Mouse (Mus musculus) hindbrain, embryonic 14.5 days (tissue): ENCODE results near the gene Plac1. TPM values are rescaled to one million over a fixed set of nuclear protein-coding genes. Genes with fewer than 3 reads are reported as not detected.

Source experiments
- ATAC-seq: fragments of 200-750 bp; cut with Nextera tagmentation; 2 replicates; pipeline ENCODE4 v1.8.0; 2017; ENCODE audit warnings: moderate number of reproducible peaks, mild to moderate bottlenecking, moderate TSS enrichment, moderate library complexity; ENCODE audit not compliant: low FRiP score
- DNase-seq: peaks from one replicate; pipeline ENCODE4 v3.0.0-alpha.2; 2015; ENCODE audit warnings: low spot score
- H3K27ac ChIP-seq: fragments of 300-500 bp; sonication (generic); 2 replicates; pipeline ENCODE4 v1.5.1; 2014; ENCODE audit warnings: mild to moderate bottlenecking, moderate library complexity
- H3K27me3 ChIP-seq: fragments of 300-500 bp; sonication (generic); 2 replicates; pipeline ENCODE4 v1.6.1; 2014; ENCODE audit warnings: mild to moderate bottlenecking, low read length, mixed read lengths; ENCODE audit not compliant: control insufficient read depth, insufficient read depth
- H3K36me3 ChIP-seq: fragments of 300-500 bp; sonication (generic); replicated peaks from 2 replicates; pipeline ENCODE4 v1.6.1; 2014; ENCODE audit not compliant: control insufficient read depth, insufficient read depth
- H3K4me1 ChIP-seq: fragments of 300-500 bp; sonication (generic); replicated peaks from 2 replicates; pipeline ENCODE4 v1.6.1; 2014; ENCODE audit warnings: antibody characterized with exemption, low read length, mixed read lengths; ENCODE audit not compliant: control insufficient read depth, insufficient read depth
- H3K4me2 ChIP-seq: fragments of 300-500 bp; sonication (generic); replicated peaks from 2 replicates; pipeline ENCODE4 v1.6.1; 2014; ENCODE audit warnings: mild to moderate bottlenecking, moderate library complexity
- H3K4me3 ChIP-seq: fragments of 300-500 bp; sonication (generic); replicated peaks from 2 replicates; pipeline ENCODE4 v1.5.1; 2014; ENCODE audit warnings: mild to moderate bottlenecking, low read length
- H3K9ac ChIP-seq: fragments of 300-500 bp; sonication (generic); 2 replicates; pipeline ENCODE4 v1.6.1; 2014
- H3K9me3 ChIP-seq: fragments of 300-500 bp; sonication (generic); 2 replicates; pipeline ENCODE4 v1.6.1; 2016; ENCODE audit warnings: low read length; ENCODE audit not compliant: control insufficient read depth
- WGBS: fragments of 180-500 bp; shearing (Covaris S2); extraction: QIAGEN DNeasy Blood & Tissue Kit; methylation state at CpG from one replicate; pipeline ENCODE4 v1.1.7; 2014; 5-methylcytosine and 5-hydroxymethylcytosine counted together
- polyA plus RNA-seq: library from polyadenylated mRNA; unstranded; fragments of >200 nt; fragmentation: Nextera tagmentation; extraction: Ambion mirVana; gene quantifications from 2 replicates; pipeline ENCODE4 v1.2.1, GENCODE M21; 2014

The Plac1 gene
- polyA plus RNA-seq, 1 experiment from 2014 or later = 0.37 TPM

GRCm38 (mm10) chrX:53101165-53101564 is 138.7 kb downstream of the Plac1 start:
- DNase-seq (no peak), ATAC-seq (no peak)
- no peak overlapping the region for H3K4me3 ChIP-seq
- 61% methylated on average over 2 of the region's 2 CpGs for WGBS
- H3K27me3 ChIP-seq = no peaks in the 10 kb centered on the region
- H3K9ac ChIP-seq = no peak overlapping the region
- H3K4me1 ChIP-seq = no peaks in the 10 kb centered on the region
- H3K27ac ChIP-seq = no peak overlapping the region
- no peak overlapping the region for H3K4me2 ChIP-seq
- H3K9me3 ChIP-seq = no peaks in the 10 kb centered on the region
- H3K36me3 ChIP-seq = no peaks in the 10 kb centered on the region

GRCm38 (mm10) chrX:53099951-53100350 is 140.0 kb downstream of the Plac1 start:
- Histone ChIP-seq H3K9me3 (no peaks in the 10 kb centered on the region), H3K27me3 (no peaks in the 10 kb centered on the region)
- WGBS = 69% methylated on average over 7 of the region's 7 CpGs

GRCm38 (mm10) chrX:53099266-53099665 is 140.6 kb downstream of the Plac1 start:
- no peak overlapping the region for H3K4me3 ChIP-seq
- H3K36me3 ChIP-seq = no peaks in the 10 kb centered on the region
- H3K27ac ChIP-seq = no peak overlapping the region
- H3K27me3 ChIP-seq = no peaks in the 10 kb centered on the region
- no peaks in the 10 kb centered on the region for H3K9me3 ChIP-seq
- DNase-seq (no peak), ATAC-seq (no peak)
- no peak overlapping the region for H3K4me2 ChIP-seq
- no peaks in the 10 kb centered on the region for H3K4me1 ChIP-seq
- H3K9ac ChIP-seq = no peak overlapping the region
- 81% methylated on average over 3 of the region's 3 CpGs for WGBS

More at GRCm38 (mm10) chrX:53099951-53100350, 140.0 kb downstream of the Plac1 start:
- no peaks in the 10 kb centered on the region for H3K36me3 ChIP-seq
- DNase-seq (no peak), ATAC-seq (no peak)
- H3K4me1 ChIP-seq = no peaks in the 10 kb centered on the region
- no peak overlapping the region for H3K4me2 ChIP-seq
- H3K9ac ChIP-seq = no peak overlapping the region
- H3K27ac ChIP-seq = no peak overlapping the region
- no peak overlapping the region for H3K4me3 ChIP-seq

- no peak overlapping the region for H3K4me2 ChIP-seq
- no peaks in the 10 kb centered on the region for H3K9me3 ChIP-seq
- no peaks in the 10 kb centered on the region for H3K36me3 ChIP-seq
- DNase-seq (no peak), ATAC-seq (no peak)
- no peak overlapping the region for H3K27ac ChIP-seq
- H3K4me3 ChIP-seq = no peak overlapping the region
- H3K27me3 ChIP-seq = no peaks in the 10 kb centered on the region
- no peaks in the 10 kb centered on the region for H3K4me1 ChIP-seq
- WGBS = 45% methylated on average over 4 of the region's 4 CpGs
- no peak overlapping the region for H3K9ac ChIP-seq
Measured at GRCm38 (mm10) chrX:53098293-53098692, 141.6 kb downstream of the Plac1 start.

GRCm38 (mm10) chrX:53097786-53098185 is 142.1 kb downstream of the Plac1 start:
- ATAC-seq (no peak), DNase-seq (no peak)
- Histone ChIP-seq H3K36me3 (no peaks in the 10 kb centered on the region), H3K9ac (no peak overlapping the region), H3K9me3 (no peaks in the 10 kb centered on the region), H3K27me3 (no peaks in the 10 kb centered on the region), H3K27ac (no peak overlapping the region), H3K4me2 (no peak overlapping the region), H3K4me1 (no peaks in the 10 kb centered on the region), H3K4me3 (no peak overlapping the region)
- WGBS = 61% methylated on average over 4 of the region's 4 CpGs

- Histone ChIP-seq H3K27ac (no peak overlapping the region), H3K9me3 (no peaks in the 10 kb centered on the region), H3K27me3 (no peaks in the 10 kb centered on the region), H3K4me1 (no peaks in the 10 kb centered on the region), H3K36me3 (no peaks in the 10 kb centered on the region), H3K4me2 (no peak overlapping the region), H3K9ac (no peak overlapping the region), H3K4me3 (no peak overlapping the region)
- WGBS = 71% methylated on average over 2 of the region's 2 CpGs
- ATAC-seq (no peak), DNase-seq (no peak)
Measured at GRCm38 (mm10) chrX:53093381-53093780, 146.5 kb downstream of the Plac1 start.

GRCm38 (mm10) chrX:53088663-53089292 is 151.1 kb downstream of the Plac1 start:
- no peaks in the 10 kb centered on the region for H3K27me3 ChIP-seq
- no peak overlapping the region for H3K4me2 ChIP-seq
- DNase-seq (no peak), ATAC-seq (no peak)
- 76% methylated on average over 5 of the region's 5 CpGs for WGBS
- no peaks in the 10 kb centered on the region for H3K9me3 ChIP-seq
- no peak overlapping the region for H3K9ac ChIP-seq
- no peak overlapping the region for H3K27ac ChIP-seq
- no peaks in the 10 kb centered on the region for H3K4me1 ChIP-seq
- no peak overlapping the region for H3K4me3 ChIP-seq
- H3K36me3 ChIP-seq = no peaks in the 10 kb centered on the region

GRCm38 (mm10) chrX:53087202-53087601 is 152.7 kb downstream of the Plac1 start:
- H3K9me3 ChIP-seq = no peaks in the 10 kb centered on the region

GRCm38 (mm10) chrX:53085559-53085958 is 154.4 kb downstream of the Plac1 start:
- DNase-seq (no peak), ATAC-seq (no peak)
- no peaks in the 10 kb centered on the region for H3K9me3 ChIP-seq
- WGBS = 85% methylated on average over 5 of the region's 5 CpGs
- H3K4me1 ChIP-seq = no peaks in the 10 kb centered on the region
- no peak overlapping the region for H3K27ac ChIP-seq
- H3K4me2 ChIP-seq = no peak overlapping the region
- H3K4me3 ChIP-seq = no peak overlapping the region
- no peak overlapping the region for H3K9ac ChIP-seq
- H3K36me3 ChIP-seq = no peaks in the 10 kb centered on the region
- no peaks in the 10 kb centered on the region for H3K27me3 ChIP-seq

More at GRCm38 (mm10) chrX:53087202-53087601, 152.7 kb downstream of the Plac1 start:
- Histone ChIP-seq H3K27ac (no peak overlapping the region), H3K9ac (no peak overlapping the region), H3K4me2 (no peak overlapping the region), H3K4me1 (no peaks in the 10 kb centered on the region), H3K4me3 (no peak overlapping the region), H3K36me3 (no peaks in the 10 kb centered on the region), H3K27me3 (no peaks in the 10 kb centered on the region)
- ATAC-seq = no peak
- DNase-seq = no peak
- WGBS = 85% methylated on average over 1 of the region's 1 CpGs

- no peak overlapping the region for H3K9ac ChIP-seq
- no peak overlapping the region for H3K27ac ChIP-seq
- H3K36me3 ChIP-seq = no peaks in the 10 kb centered on the region
- ATAC-seq (no peak), DNase-seq (no peak)
- H3K4me3 ChIP-seq = no peak overlapping the region
- no peaks in the 10 kb centered on the region for H3K4me1 ChIP-seq
- H3K4me2 ChIP-seq = no peak overlapping the region
- H3K9me3 ChIP-seq = no peaks in the 10 kb centered on the region
- WGBS = 83% methylated on average over 3 of the region's 3 CpGs
- H3K27me3 ChIP-seq = peaks cover 21% of the 10 kb centered on the region
Measured at GRCm38 (mm10) chrX:53064406-53064805, 175.5 kb downstream of the Plac1 start.
